ENCODE assay signal across 9 mouse cellular contexts in genomic region chr4:106707957-106708356, GRCm38 (mm10). TPM values are rescaled to one million over a fixed set of nuclear protein-coding genes. Genes with fewer than 3 reads are reported as not detected.
DNase-seq lines count a peak whose midpoint lies in the region; ATAC-seq and TF ChIP-seq lines count a peak whose summit lies in the region.
"Had no signal": no experiment of that assay in that cellular context is flagged by ENCODE, and none has a peak within 500 bp of the region (broad histone marks: within the 10 kb centered on the region; RNA-seq: fewer than 3 reads in every experiment).

No protein-coding gene starts in this region.

- no peak for TF ChIP-seq CTCF in ES-Bruce4 (IDR thresholded peaks at IDR 0.05; ENCODE audit: low read depth, low read length)

- no peaks in the 10 kb centered on the region for H3K9me3 ChIP-seq in heart, embryonic 16.5 days (replicated peaks; ENCODE audit: control insufficient read depth, low read length)
- H3K9me3 ChIP-seq in ES-Bruce4 (replicated peaks; ENCODE audit: control insufficient read depth, insufficient read depth, low read length, poor library complexity, severe bottlenecking): no peaks in the 10 kb centered on the region
- H3K9me3 ChIP-seq in forebrain, embryonic 10.5 days: no peaks in the 10 kb centered on the region
- H3K9me3 ChIP-seq in liver, embryonic 16.5 days (replicated peaks; ENCODE audit: control insufficient read depth, low read length): no peaks in the 10 kb centered on the region

- no peak for TF ChIP-seq POLR2A in ES-Bruce4 (IDR thresholded peaks at IDR 0.05; ENCODE audit: insufficient read depth, low read length)

- 31% methylated on average over 5 of the region's 5 CpGs for WGBS in heart, embryonic 16.5 days
- WGBS in forebrain, embryonic 10.5 days: 44% methylated on average over 5 of the region's 5 CpGs
- 23% methylated on average over 5 of the region's 5 CpGs for WGBS in liver, embryonic 16.5 days (ENCODE audit: insufficient replicate concordance)

- peaks cover 6% of the 10 kb centered on the region; the same call in 1 of the 2 replicates for H3K27me3 ChIP-seq in heart, embryonic 16.5 days (ENCODE audit: control insufficient read depth, insufficient read depth, low read length)
- no peaks in the 10 kb centered on the region for H3K27me3 ChIP-seq in ES-Bruce4 (ENCODE audit: control insufficient read depth, insufficient read depth, low read length, poor library complexity, severe bottlenecking)
- H3K27me3 ChIP-seq in forebrain, embryonic 10.5 days (ENCODE audit: poor library complexity, severe bottlenecking): peaks cover 8% of the 10 kb centered on the region
- H3K27me3 ChIP-seq in liver, embryonic 16.5 days (ENCODE audit: control insufficient read depth, insufficient read depth, low read depth, low read length): no peaks in the 10 kb centered on the region; the same call in 1 of the 2 replicates

- peak overlapping the region; percentile 36; the same call in 1 of the 2 replicates for H3K9ac ChIP-seq in heart, embryonic 16.5 days (ENCODE audit: low read length)
- peak overlapping the region; percentile 30; the same call in 1 of the 2 replicates for H3K9ac ChIP-seq in ES-Bruce4 (ENCODE audit: low read depth, poor library complexity, severe bottlenecking)
- H3K9ac ChIP-seq in liver, embryonic 16.5 days (ENCODE audit: low read depth, low read length): no peak overlapping the region

- H3K36me3 ChIP-seq in heart, embryonic 16.5 days (ENCODE audit: control insufficient read depth, insufficient read depth): no peaks in the 10 kb centered on the region
- no peaks in the 10 kb centered on the region for H3K36me3 ChIP-seq in ES-Bruce4 (ENCODE audit: control insufficient read depth, insufficient read depth, low read length, poor library complexity, severe bottlenecking)
- no peaks in the 10 kb centered on the region for H3K36me3 ChIP-seq in forebrain, embryonic 10.5 days (replicated peaks)
- no peaks in the 10 kb centered on the region for H3K36me3 ChIP-seq in liver, embryonic 16.5 days (ENCODE audit: control insufficient read depth, insufficient read depth)

- peaks cover 7% of the 10 kb centered on the region; the same call in 1 of the 2 replicates for H3K4me1 ChIP-seq in heart, embryonic 16.5 days (ENCODE audit: control insufficient read depth, insufficient read depth, low read length)
- H3K4me1 ChIP-seq in ES-Bruce4 (ENCODE audit: control insufficient read depth, insufficient read depth, low read length): peaks cover 4% of the 10 kb centered on the region
- peaks cover 30% of the 10 kb centered on the region for H3K4me1 ChIP-seq in forebrain, embryonic 10.5 days
- no peaks in the 10 kb centered on the region for H3K4me1 ChIP-seq in liver, embryonic 16.5 days (ENCODE audit: control insufficient read depth, low read depth, low read length)

- H3K4me3 ChIP-seq in heart, embryonic 16.5 days (ENCODE audit: low read length): peak overlapping the region; percentile 19; the same call in 1 of the 2 replicates
- H3K4me3 ChIP-seq in ES-Bruce4 (ENCODE audit: low read depth, low read length): 0 out of 2 replicates have a peak overlapping the region, but pooled peaks have one; percentile 17
- no peak overlapping the region for H3K4me3 ChIP-seq in forebrain, embryonic 10.5 days
- H3K4me3 ChIP-seq in liver, embryonic 16.5 days (ENCODE audit: low read depth, low read length): no peak overlapping the region

- H3K27ac ChIP-seq in heart, embryonic 16.5 days (ENCODE audit: low read length): no peak overlapping the region
- peak overlapping the region; percentile 45; the same call in 1 of the 2 replicates for H3K27ac ChIP-seq in ES-Bruce4 (ENCODE audit: insufficient read depth, low read length)
- 0 out of 2 replicates have a peak overlapping the region, but pooled peaks have one; percentile 16 for H3K27ac ChIP-seq in forebrain, embryonic 10.5 days
- H3K27ac ChIP-seq in liver, embryonic 16.5 days (ENCODE audit: low read length): no peak overlapping the region

- DNase-seq in heart, adult 9 months (ENCODE audit: low spot score in 2 of 2): no peak
- no peak for DNase-seq in forebrain, embryonic 10.5 days (ENCODE audit: extremely low spot score, low spot score)
- no peak for DNase-seq in thymus, postnatal 36 days
- DNase-seq in right cerebral cortex, postnatal 36 days (ENCODE audit: low spot score in 2 of 2): no peak
- no peak for DNase-seq in lung, postnatal 36 days

- TF ChIP-seq EP300 in ES-Bruce4 (IDR thresholded peaks at IDR 0.05; ENCODE audit: insufficient read depth, low read depth, low read length): no peak

- ATAC-seq in heart, embryonic 16.5 days (replicated peaks; ENCODE audit: extremely low read depth, insufficient read depth, low FRiP score): no peak
- 0 out of 2 replicates have a peak, but pooled peaks have one; percentile 13 for ATAC-seq in liver, embryonic 16.5 days (ENCODE audit: low read depth)

- H3K4me2 ChIP-seq in heart, embryonic 16.5 days (ENCODE audit: low read depth, low read length): peak overlapping the region; percentile 54
- 0 out of 2 replicates have a peak overlapping the region, but pooled peaks have one; percentile 5 for H3K4me2 ChIP-seq in liver, embryonic 16.5 days (ENCODE audit: low read depth, low read length)

RNA-seq across cellular contexts. Expression of gene Mroh7, which starts 22.8 kb away (rescaled TPM):
- polyA plus RNA-seq in heart, embryonic 16.5 days (2015; fragmentation: Nextera tagmentation; extraction: Ambion mirVana): 0.42 and 0.54 TPM in 2 replicates
- polyA plus RNA-seq in ES-Bruce4 (2011; ENCODE audit: insufficient read depth, insufficient read length, low read depth, missing spikeins): 0.24 and 0.51 TPM in 2 replicates
- polyA plus RNA-seq in forebrain, embryonic 10.5 days (2016; fragmentation: Nextera tagmentation; extraction: Ambion mirVana): 0.06 and 0.12 TPM in 2 replicates
- polyA plus RNA-seq in liver, embryonic 16.5 days (2015; fragmentation: Nextera tagmentation; extraction: Ambion mirVana): 0.08 and 0.09 TPM in 2 replicates
- polyA plus RNA-seq: limb, embryonic 11.5 days had no signal

RNA-seq across cellular contexts. Expression of gene Fam151a, which starts 25.7 kb away (rescaled TPM):
- polyA plus RNA-seq in heart, embryonic 16.5 days (2015; fragmentation: Nextera tagmentation; extraction: Ambion mirVana): 0.24 TPM in 1 of 2 replicates, not detected in the other
- polyA plus RNA-seq in ES-Bruce4 (2011; ENCODE audit: insufficient read depth, insufficient read length, low read depth, missing spikeins): not detected in 2 replicates
- polyA plus RNA-seq in forebrain, embryonic 10.5 days (2016; fragmentation: Nextera tagmentation; extraction: Ambion mirVana): 0.09 TPM in 1 of 2 replicates, not detected in the other
- 0.05 and 0.06 TPM in 2 replicates for polyA plus RNA-seq in liver, embryonic 16.5 days (2015; fragmentation: Nextera tagmentation; extraction: Ambion mirVana)

RNA-seq across cellular contexts. Expression of gene Ttc4, which starts 29.2 kb away (rescaled TPM):
- 62.8 and 64.1 TPM in 2 replicates for polyA plus RNA-seq in heart, embryonic 16.5 days (2015; fragmentation: Nextera tagmentation; extraction: Ambion mirVana)
- 60.6 and 71.6 TPM in 2 replicates for polyA plus RNA-seq in ES-Bruce4 (2011; ENCODE audit: insufficient read depth, insufficient read length, low read depth, missing spikeins)
- polyA plus RNA-seq in forebrain, embryonic 10.5 days (2016; fragmentation: Nextera tagmentation; extraction: Ambion mirVana): 105 and 114 TPM in 2 replicates
- polyA plus RNA-seq in liver, embryonic 16.5 days (2015; fragmentation: Nextera tagmentation; extraction: Ambion mirVana): 33.6 and 34.0 TPM in 2 replicates

RNA-seq across cellular contexts. Expression of gene Pars2, which starts 57.1 kb away (rescaled TPM):
- 10.5 and 10.9 TPM in 2 replicates for polyA plus RNA-seq in heart, embryonic 16.5 days (2015; fragmentation: Nextera tagmentation; extraction: Ambion mirVana)
- 7.2 and 10.0 TPM in 2 replicates for polyA plus RNA-seq in ES-Bruce4 (2011; ENCODE audit: insufficient read depth, insufficient read length, low read depth, missing spikeins)
- 14.9 and 19.7 TPM in 2 replicates for polyA plus RNA-seq in forebrain, embryonic 10.5 days (2016; fragmentation: Nextera tagmentation; extraction: Ambion mirVana)
- polyA plus RNA-seq in liver, embryonic 16.5 days (2015; fragmentation: Nextera tagmentation; extraction: Ambion mirVana): 4.9 and 5.4 TPM in 2 replicates

Comparison
In these comparisons a context has a peak if more than half of its experiments do, and no peak if none do; other contexts are left out.
1. H3K27ac ChIP-seq: peak in ES-Bruce4 (single experiment) and forebrain, embryonic 10.5 days (single experiment); none in heart, embryonic 16.5 days (single experiment) and liver, embryonic 16.5 days (single experiment).
2. H3K4me3 ChIP-seq: peak in heart, embryonic 16.5 days (single experiment) and ES-Bruce4 (single experiment); none in forebrain, embryonic 10.5 days (single experiment) and liver, embryonic 16.5 days (single experiment).